8 mouse cellular contexts compared by ENCODE assay signal in the genomic region with DNA sequence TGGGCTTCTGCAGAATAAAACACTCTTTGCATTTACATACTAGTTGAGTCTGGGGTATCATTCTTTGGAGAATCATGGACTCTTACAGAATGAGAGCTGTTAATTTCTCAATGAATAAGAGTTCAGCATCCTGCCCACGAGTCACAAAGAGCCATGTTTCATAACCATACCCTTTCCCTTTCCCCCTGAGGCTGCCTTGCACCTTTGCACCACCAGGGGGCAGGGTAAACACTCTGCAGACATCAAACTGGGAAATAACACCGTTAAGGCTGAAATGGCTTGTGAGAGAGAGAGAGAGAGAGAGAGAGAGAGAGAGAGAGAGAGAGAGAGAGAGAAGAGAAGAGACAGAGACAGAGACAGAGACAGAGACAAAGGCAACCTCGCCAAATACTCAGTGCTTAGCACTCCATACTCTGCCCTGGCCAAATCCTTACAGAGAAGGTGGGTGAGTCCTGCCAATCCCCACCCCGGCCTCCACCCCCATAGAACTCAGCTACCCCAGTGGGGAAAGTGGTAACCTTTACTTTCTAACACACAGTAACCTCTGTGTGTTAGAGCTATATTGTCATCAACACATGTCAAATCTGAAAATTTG. TPM values are rescaled to one million over a fixed set of nuclear protein-coding genes. Genes with fewer than 3 reads are reported as not detected.
A peak's percentile ranks its signal among the peaks of the same experiment; 100 is the strongest.
DNase-seq lines count a peak whose midpoint lies in the region; ATAC-seq and TF ChIP-seq lines count a peak whose summit lies in the region.

No protein-coding gene starts in this region.

- H3K36me3 ChIP-seq in midbrain, embryonic 11.5 days (ENCODE audit: control insufficient read depth, insufficient read depth, low read length): no peaks in the 10 kb centered on the region
- H3K36me3 ChIP-seq in midbrain, embryonic 13.5 days: no peaks in the 10 kb centered on the region
- H3K36me3 ChIP-seq in embryonic facial prominence, embryonic 14.5 days (ENCODE audit: control insufficient read depth, insufficient read depth, low read length): no peaks in the 10 kb centered on the region

- H3K9ac ChIP-seq in midbrain, embryonic 11.5 days (ENCODE audit: low read length): no peak overlapping the region
- no peak overlapping the region for H3K9ac ChIP-seq in midbrain, embryonic 13.5 days (replicated peaks)
- no peak overlapping the region for H3K9ac ChIP-seq in embryonic facial prominence, embryonic 14.5 days (ENCODE audit: low read depth, low read length)

- ATAC-seq in midbrain, embryonic 11.5 days (ENCODE audit: low FRiP score): no peak
- ATAC-seq in midbrain, embryonic 13.5 days: no peak
- ATAC-seq in embryonic facial prominence, embryonic 14.5 days (ENCODE audit: low read depth): no peak

- 29% methylated on average over 4 of the region's 4 CpGs for WGBS in midbrain, embryonic 11.5 days
- WGBS in midbrain, embryonic 13.5 days: 30% methylated on average over 4 of the region's 4 CpGs
- 29% methylated on average over 4 of the region's 4 CpGs for WGBS in embryonic facial prominence, embryonic 14.5 days
- 23% methylated on average over 4 of the region's 4 CpGs for WGBS in olfactory bulb, adult 2 months

- no peak overlapping the region for H3K4me2 ChIP-seq in midbrain, embryonic 11.5 days
- H3K4me2 ChIP-seq in midbrain, embryonic 13.5 days (replicated peaks): no peak overlapping the region
- H3K4me2 ChIP-seq in embryonic facial prominence, embryonic 14.5 days (ENCODE audit: low read depth, low read length): no peak overlapping the region

- intact Hi-C loops in left cerebral cortex, postnatal 36 days (cut with DNase I): loop anchor here (5.0 kb wide), 1 partner anchor 283 kb away; no protein-coding TSS in a partner anchor

- no peak overlapping the region for H3K27ac ChIP-seq in midbrain, embryonic 11.5 days (ENCODE audit: low read depth, low read length)
- no peak overlapping the region for H3K27ac ChIP-seq in midbrain, embryonic 13.5 days
- H3K27ac ChIP-seq in embryonic facial prominence, embryonic 14.5 days (replicated peaks; ENCODE audit: low read depth, low read length): no peak overlapping the region
- no peak overlapping the region for H3K27ac ChIP-seq in olfactory bulb, adult 2 months (ENCODE audit: insufficient read depth, low read depth, low read length)

- peak; percentile 99 for DNase-seq in midbrain, embryonic 11.5 days (ENCODE audit: low spot score, missing footprints)
- peak; percentile 59 to 74 for DNase-seq in adrenal gland, postnatal 4 days (ENCODE audit: low spot score in 2 of 2)
- peak; percentile 42 for DNase-seq in embryonic facial prominence, embryonic 14.5 days (ENCODE audit: low spot score)
- peak; percentile 92 for DNase-seq in heart, postnatal 4 days
- peak; percentile 81 to 86 for DNase-seq in left cerebral cortex, postnatal 36 days (ENCODE audit: low spot score in 2 of 2)
- peak; percentile 66 to 87 for DNase-seq in thymus, postnatal 10 days (ENCODE audit: low spot score in 2 of 2)

- TF ChIP-seq CTCF in olfactory bulb, adult 2 months (IDR thresholded peaks at IDR 0.05; ENCODE audit: insufficient read depth, low read depth, low read length): peak; percentile 54; the same call in 1 of the 2 replicates

- H3K9me3 ChIP-seq in midbrain, embryonic 11.5 days (ENCODE audit: control insufficient read depth, low read length): no peaks in the 10 kb centered on the region
- H3K9me3 ChIP-seq in midbrain, embryonic 13.5 days: no peaks in the 10 kb centered on the region
- H3K9me3 ChIP-seq in embryonic facial prominence, embryonic 14.5 days (ENCODE audit: control insufficient read depth, low read length): no peaks in the 10 kb centered on the region

- no peaks in the 10 kb centered on the region for H3K27me3 ChIP-seq in midbrain, embryonic 11.5 days (ENCODE audit: control insufficient read depth, insufficient read depth, low read length)
- H3K27me3 ChIP-seq in midbrain, embryonic 13.5 days: no peaks in the 10 kb centered on the region; the same call in 1 of the 2 replicates
- no peaks in the 10 kb centered on the region for H3K27me3 ChIP-seq in embryonic facial prominence, embryonic 14.5 days (replicated peaks; ENCODE audit: control insufficient read depth, insufficient read depth, low read length)

- H3K4me1 ChIP-seq in midbrain, embryonic 11.5 days (ENCODE audit: control insufficient read depth, insufficient read depth, low read length): peaks cover 20% of the 10 kb centered on the region
- H3K4me1 ChIP-seq in midbrain, embryonic 13.5 days (replicated peaks): peaks cover 28% of the 10 kb centered on the region
- peaks cover 24% of the 10 kb centered on the region for H3K4me1 ChIP-seq in embryonic facial prominence, embryonic 14.5 days (ENCODE audit: control insufficient read depth, insufficient read depth, low read length)
- peaks cover 14% of the 10 kb centered on the region for H3K4me1 ChIP-seq in olfactory bulb, adult 2 months (ENCODE audit: control insufficient read depth, insufficient read depth, low read length)

- TF ChIP-seq POLR2A in olfactory bulb, adult 2 months (IDR thresholded peaks at IDR 0.05; ENCODE audit: insufficient read depth, low read depth, low read length): no peak

- H3K4me3 ChIP-seq in midbrain, embryonic 11.5 days (ENCODE audit: low read depth, low read length): no peak overlapping the region
- no peak overlapping the region for H3K4me3 ChIP-seq in midbrain, embryonic 13.5 days (replicated peaks)
- H3K4me3 ChIP-seq in embryonic facial prominence, embryonic 14.5 days (ENCODE audit: low read depth, low read length): no peak overlapping the region
- no peak overlapping the region for H3K4me3 ChIP-seq in olfactory bulb, adult 2 months (ENCODE audit: insufficient read depth, low read depth, low read length)

RNA-seq across cellular contexts. Expression of a gene that starts 34.9 kb away (rescaled TPM):
- polyA plus RNA-seq in midbrain, embryonic 11.5 days (2014; fragmentation: Nextera tagmentation; extraction: Ambion mirVana): not detected in 2 replicates
- polyA plus RNA-seq in midbrain, embryonic 13.5 days (2015; fragmentation: Nextera tagmentation; extraction: Ambion mirVana): not detected in 2 replicates
- not detected for total RNA-seq in adrenal gland, postnatal 4 days (2021)
- not detected in 2 replicates for polyA plus RNA-seq in embryonic facial prominence, embryonic 14.5 days (2014; fragmentation: Nextera tagmentation; extraction: Ambion mirVana)
- not detected for total RNA-seq in heart, postnatal 4 days (2021)
- total RNA-seq in left cerebral cortex, postnatal 36 days (2021): not detected
- not detected in 2 replicates for polyA plus RNA-seq in olfactory bulb, adult 2 months (2012; ENCODE audit: insufficient read depth, insufficient read length, low replicate concordance, missing spikeins)

RNA-seq across cellular contexts. Expression of a gene that starts 42.8 kb away (rescaled TPM):
- 12.2 and 12.5 TPM in 2 replicates for polyA plus RNA-seq in midbrain, embryonic 11.5 days (2014; fragmentation: Nextera tagmentation; extraction: Ambion mirVana)
- 10.3 and 10.9 TPM in 2 replicates for polyA plus RNA-seq in midbrain, embryonic 13.5 days (2015; fragmentation: Nextera tagmentation; extraction: Ambion mirVana)
- total RNA-seq in adrenal gland, postnatal 4 days (2021): 1 to 10 TPM; 4.4 to 4.6 TPM
- polyA plus RNA-seq in embryonic facial prominence, embryonic 14.5 days (2014; fragmentation: Nextera tagmentation; extraction: Ambion mirVana): 12.9 TPM in 2 replicates
- 1 to 10 TPM; 5.2 to 5.3 TPM for total RNA-seq in heart, postnatal 4 days (2021)
- 1 to 10 TPM; 8.0 to 9.4 TPM for total RNA-seq in left cerebral cortex, postnatal 36 days (2021)
- polyA plus RNA-seq in olfactory bulb, adult 2 months (2012; ENCODE audit: insufficient read depth, insufficient read length, low replicate concordance, missing spikeins): not detected in 2 replicates

Comparison
In these comparisons a context has a peak if more than half of its experiments do, and no peak if none do; other contexts are left out.
1. DNase-seq: peak in every context shown above with its lines; median percentile 99 in midbrain, embryonic 11.5 days; 92 in heart, postnatal 4 days; 84 in left cerebral cortex, postnatal 36 days; 76 in thymus, postnatal 10 days; 66 in adrenal gland, postnatal 4 days; 42 in embryonic facial prominence, embryonic 14.5 days.